Mouse (Mus musculus): ENCODE results near the gene Sdccag8. TPM values are rescaled to one million over a fixed set of nuclear protein-coding genes. Genes with fewer than 3 reads are reported as not detected.

The Sdccag8 gene
- total RNA-seq, 2 experiments from 2014 or later = 9.4 to 23.2 TPM

GRCm38 (mm10) chr1:177004041-177004741, 189.7 kb downstream of the Sdccag8 start:
- no peak for ATAC-seq (replicated peaks; ENCODE audit: poor library complexity)

DNA sequence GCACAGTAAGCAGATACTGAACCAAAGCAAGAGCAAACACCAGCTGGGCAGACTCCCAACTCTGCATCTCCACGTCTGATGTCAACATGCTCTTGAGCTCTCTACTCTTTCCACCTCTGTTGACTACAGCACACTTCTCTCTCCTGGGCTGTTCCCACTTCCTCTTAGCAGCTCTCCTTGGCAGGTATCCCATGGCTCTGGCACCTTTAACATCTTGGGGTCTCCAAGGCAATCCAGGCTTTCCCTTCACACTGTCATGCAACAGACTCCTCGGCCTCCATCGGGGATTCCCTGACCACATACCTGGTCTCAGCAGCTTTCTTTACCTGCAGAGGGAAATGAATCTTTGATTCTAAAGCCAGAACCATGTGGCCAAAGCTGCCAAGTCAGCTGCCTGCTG, 192.9 kb downstream of the Sdccag8 start:
- ATAC-seq (replicated peaks; ENCODE audit: poor library complexity) = no peak

- peak; percentile 65 for ATAC-seq (replicated peaks; ENCODE audit: poor library complexity)
Measured at GRCm38 (mm10) chr1:177008777-177009176, 194.3 kb downstream of the Sdccag8 start.

GRCm38 (mm10) chr1:177010041-177010440, 195.6 kb downstream of the Sdccag8 start:
- ATAC-seq (replicated peaks; ENCODE audit: poor library complexity) = no peak

- no peak for ATAC-seq (replicated peaks; ENCODE audit: poor library complexity)
Measured at GRCm38 (mm10) chr1:177010607-177011302, 196.3 kb downstream of the Sdccag8 start.

DNA sequence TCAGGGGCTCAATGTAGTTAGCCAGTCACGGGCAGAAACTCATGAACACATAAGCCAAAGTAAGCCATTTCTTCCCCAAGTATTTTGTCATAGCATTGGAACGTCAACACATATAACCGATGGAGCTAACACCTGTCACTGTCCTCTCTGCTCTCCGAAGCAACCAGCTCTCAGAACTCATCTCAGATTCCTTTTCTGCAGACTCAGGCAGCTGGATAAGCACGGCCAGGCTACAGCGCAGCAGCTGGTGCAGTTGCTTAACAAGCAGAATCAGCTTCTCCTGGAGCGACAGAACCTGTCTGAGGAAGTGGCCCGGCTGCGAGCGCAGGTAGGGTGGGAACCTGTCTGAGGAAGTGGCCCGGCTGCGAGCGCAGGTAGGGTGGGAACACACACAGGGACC, 197.2 kb downstream of the Sdccag8 start:
- no peak for ATAC-seq (replicated peaks; ENCODE audit: poor library complexity)

DNA sequence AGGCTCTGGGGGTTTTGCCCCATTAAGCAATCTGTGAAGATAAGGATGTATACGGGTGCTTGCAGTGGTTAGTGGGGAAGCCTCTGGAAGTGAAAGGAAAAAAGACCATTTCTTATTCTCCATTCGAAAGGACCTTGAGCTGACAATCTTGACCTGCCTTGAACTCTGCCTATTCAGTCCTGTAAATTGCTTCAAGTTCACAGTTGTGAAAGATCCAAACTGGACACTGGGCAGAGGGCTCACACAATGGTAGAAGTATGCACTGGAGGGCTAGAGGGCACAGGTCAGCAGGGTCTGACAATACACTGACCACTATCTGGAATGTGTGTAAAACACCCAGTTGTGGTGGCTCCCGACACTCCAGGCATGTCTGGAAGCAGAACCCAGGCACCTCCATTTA, 198.3 kb downstream of the Sdccag8 start:
- no peak for ATAC-seq (replicated peaks; ENCODE audit: poor library complexity)

DNA sequence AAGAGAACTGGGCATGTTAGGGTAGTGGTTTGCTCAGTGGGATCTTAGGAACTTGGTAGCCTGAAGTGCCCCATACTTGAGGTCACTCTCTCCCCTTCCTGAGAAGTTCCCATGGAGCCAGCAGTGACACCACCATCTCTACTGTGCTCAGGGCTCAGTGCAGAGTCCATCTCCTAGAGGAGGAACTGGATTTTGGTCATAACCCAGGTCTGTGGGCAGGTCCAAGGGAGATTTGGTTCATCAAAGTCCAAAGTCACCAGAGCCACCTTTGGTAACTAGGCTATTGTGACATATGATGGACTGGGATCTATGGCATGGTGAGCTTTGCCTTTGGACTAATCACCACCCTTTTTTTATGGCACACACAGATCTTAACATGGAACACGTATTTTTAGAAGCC, 198.9 kb downstream of the Sdccag8 start:
- no peak for ATAC-seq (replicated peaks; ENCODE audit: poor library complexity)

- no peak for ATAC-seq (replicated peaks; ENCODE audit: poor library complexity)
Measured at GRCm38 (mm10) chr1:177013776-177014175, 199.3 kb downstream of the Sdccag8 start.

GRCm38 (mm10) chr1:177014346-177014745, 199.9 kb downstream of the Sdccag8 start:
- ATAC-seq (replicated peaks; ENCODE audit: poor library complexity) = no peak

- no peak for ATAC-seq (replicated peaks; ENCODE audit: poor library complexity)
Measured at GRCm38 (mm10) chr1:177014921-177015439, 200.5 kb downstream of the Sdccag8 start.

GRCm38 (mm10) chr1:177015917-177016316, 201.5 kb downstream of the Sdccag8 start:
- no peak for ATAC-seq (replicated peaks; ENCODE audit: poor library complexity)

DNA sequence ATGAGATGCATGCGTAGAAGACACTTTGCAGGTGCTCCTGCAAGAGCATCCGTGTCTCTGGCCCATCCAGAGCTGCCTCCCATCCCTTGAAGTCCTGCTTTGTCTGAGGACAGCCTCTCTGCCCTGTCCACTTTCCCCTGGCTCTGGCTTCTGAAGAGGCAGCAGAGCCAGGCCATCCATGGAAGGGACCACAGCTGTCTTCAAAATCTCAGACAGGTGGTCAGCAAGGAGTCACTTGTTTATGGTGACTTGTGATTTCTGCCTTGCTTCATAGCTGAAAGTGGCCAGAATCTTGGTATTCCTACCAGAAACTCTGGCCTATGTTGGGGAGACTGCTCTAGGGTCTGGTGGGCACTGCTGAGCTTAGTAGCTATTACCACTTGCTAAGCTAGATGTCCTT, 202.3 kb downstream of the Sdccag8 start:
- ATAC-seq (replicated peaks; ENCODE audit: poor library complexity) = no peak

DNA sequence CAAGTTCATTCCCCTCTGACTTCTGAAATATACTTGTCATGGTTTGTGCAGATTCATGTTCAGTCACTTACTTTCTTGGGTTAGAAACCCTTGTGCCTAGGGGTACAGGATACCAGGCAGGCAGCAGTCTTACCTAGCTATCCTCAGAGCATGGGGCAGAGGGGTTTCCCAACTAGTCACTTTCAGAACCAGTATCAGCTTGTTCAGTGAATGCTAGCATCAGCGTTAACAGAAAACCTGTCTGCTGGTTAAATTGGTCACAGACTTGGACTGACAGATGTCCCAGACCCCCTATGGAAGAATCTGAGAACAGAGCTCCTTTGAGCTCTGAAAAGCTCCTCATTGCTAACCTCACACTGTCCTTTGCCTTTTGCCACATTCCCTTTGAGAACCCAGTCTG, 204.3 kb downstream of the Sdccag8 start:
- no peak for ATAC-seq (replicated peaks; ENCODE audit: poor library complexity)

DNA sequence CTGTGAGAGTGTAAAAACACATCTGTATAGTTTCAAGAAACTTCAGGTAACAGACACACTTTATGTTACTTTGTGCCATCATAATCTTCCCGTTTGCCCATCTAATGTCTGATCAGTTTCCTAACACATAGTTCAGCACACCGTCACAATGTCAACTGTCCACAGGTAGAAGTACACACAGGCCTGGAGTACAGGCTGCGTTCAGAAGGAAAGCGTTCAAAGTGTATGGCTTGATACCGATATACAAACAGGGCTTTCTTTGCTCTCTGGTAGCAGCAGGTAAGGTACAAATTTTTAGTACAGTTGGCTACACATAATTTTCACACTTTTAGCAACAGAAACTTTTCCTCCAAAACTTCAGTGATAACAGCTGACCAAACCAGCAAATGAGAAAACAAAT, 205.2 kb downstream of the Sdccag8 start:
- no peak for ATAC-seq (replicated peaks; ENCODE audit: poor library complexity)

DNA sequence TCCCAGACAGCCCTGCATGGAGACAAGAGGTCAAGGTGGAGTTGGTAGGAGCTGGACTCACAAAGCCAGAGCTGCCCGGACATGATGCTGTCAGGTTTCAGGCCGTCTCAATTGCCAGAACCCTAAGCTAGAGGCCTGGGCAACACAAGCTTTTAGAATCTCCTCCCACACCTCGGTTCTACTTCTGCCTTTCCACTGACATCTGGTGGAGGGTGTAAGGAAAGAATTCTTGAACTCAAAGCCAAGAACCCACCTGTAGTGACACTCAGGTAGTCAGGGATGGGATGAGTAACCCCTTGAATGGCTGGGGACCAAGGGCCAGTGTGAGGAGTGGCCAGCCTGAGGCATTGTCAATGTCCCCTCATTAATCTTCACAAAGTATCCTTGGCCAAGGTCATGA, 208.3 kb downstream of the Sdccag8 start:
- ATAC-seq (replicated peaks; ENCODE audit: poor library complexity) = no peak

- ATAC-seq (replicated peaks; ENCODE audit: poor library complexity) = no peak
Measured at GRCm38 (mm10) chr1:177027706-177028105, 213.2 kb downstream of the Sdccag8 start.

DNA sequence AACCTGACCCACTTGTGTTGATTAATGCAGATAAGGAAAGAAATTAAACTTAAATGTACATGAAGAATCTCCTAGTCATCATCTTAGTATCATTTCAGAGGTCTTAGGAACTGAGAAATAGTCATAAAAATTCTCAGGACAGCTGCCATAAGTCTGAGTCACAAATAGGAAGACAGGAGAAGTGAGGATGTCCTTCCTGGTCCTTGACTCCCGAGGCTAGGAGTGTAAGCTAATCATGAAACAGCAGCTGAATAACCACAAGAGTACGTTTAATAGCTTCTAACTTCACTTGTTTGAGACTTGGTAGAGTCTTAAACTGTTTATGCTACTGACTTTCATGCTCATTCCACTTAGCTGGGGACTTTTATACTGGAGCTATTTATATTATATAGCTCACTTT, 214.6 kb downstream of the Sdccag8 start:
- ATAC-seq (replicated peaks; ENCODE audit: poor library complexity) = no peak

DNA sequence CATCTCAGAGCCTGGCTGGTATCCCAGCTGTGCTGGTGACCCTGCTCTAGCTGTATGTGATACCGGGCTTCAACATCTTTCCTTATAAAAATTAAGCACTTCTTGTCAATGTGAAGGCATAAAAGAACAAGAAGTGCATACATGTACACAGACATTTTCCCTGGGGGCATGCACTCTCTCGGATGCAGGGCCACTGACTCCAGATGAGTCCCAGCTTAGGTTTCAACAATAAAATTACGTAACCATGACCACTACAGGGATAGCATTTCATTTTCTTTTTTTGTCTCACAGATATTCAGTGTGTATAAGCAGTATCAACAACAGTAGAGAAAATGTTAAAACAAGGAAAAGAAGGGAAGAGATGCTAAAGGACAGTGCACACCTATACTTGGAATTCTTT, 216.2 kb downstream of the Sdccag8 start:
- ATAC-seq (replicated peaks; ENCODE audit: poor library complexity) = no peak

DNA sequence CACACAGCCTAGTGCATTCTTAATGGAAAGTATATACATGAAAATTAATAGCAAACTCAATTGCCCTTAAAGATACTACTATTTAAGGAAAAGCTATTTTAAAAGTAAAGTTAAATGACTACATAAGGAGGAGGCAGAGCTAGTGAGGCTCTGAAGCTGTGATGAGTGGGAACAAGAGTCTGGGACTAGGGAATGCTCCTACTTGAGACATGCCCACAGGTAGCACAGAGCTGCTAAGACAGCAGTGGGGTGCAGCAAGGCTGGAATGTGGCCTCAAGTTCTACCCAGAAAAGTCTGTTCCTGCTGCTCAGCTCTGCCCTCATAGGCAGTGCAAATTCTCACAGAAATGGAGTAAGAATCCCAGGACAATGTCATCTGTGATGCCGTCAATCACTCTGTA, 216.7 kb downstream of the Sdccag8 start:
- ATAC-seq (replicated peaks; ENCODE audit: poor library complexity) = no peak

GRCm38 (mm10) chr1:177032233-177032632, 217.8 kb downstream of the Sdccag8 start:
- ATAC-seq (replicated peaks; ENCODE audit: poor library complexity) = no peak

GRCm38 (mm10) chr1:177035460-177035859, 221.0 kb downstream of the Sdccag8 start:
- no peak for ATAC-seq (replicated peaks; ENCODE audit: poor library complexity)

Data from megakaryocyte progenitor cell, adult 5-6 weeks (primary cell).